Mouse (Mus musculus) heart, adult 18-20 months (tissue): Measurements from ENCODE around the gene Atp5d. TPM values are rescaled to one million over a fixed set of nuclear protein-coding genes. Genes with fewer than 3 reads are reported as not detected.

Experiments used
- DNase-seq, 2 experiments: peaks; one replicate each; pipeline ENCODE4 v3.0.0; 2021 to 2022; ENCODE audit warnings: mixed read lengths in 1 of 2
- total RNA-seq, 2 experiments: library from RNA; stranded (reverse); gene quantifications; 2 replicates each; pipeline ENCODE4 v1.2.3; 2021

Atp5d gene
- total RNA-seq, 2 experiments from 2014 or later: 1,096 to 1,108 TPM

GRCm38 (mm10) chr10:80139975-80140665, 1.7 kb downstream of the Atp5d start:
- DNase-seq: no peak

DNA sequence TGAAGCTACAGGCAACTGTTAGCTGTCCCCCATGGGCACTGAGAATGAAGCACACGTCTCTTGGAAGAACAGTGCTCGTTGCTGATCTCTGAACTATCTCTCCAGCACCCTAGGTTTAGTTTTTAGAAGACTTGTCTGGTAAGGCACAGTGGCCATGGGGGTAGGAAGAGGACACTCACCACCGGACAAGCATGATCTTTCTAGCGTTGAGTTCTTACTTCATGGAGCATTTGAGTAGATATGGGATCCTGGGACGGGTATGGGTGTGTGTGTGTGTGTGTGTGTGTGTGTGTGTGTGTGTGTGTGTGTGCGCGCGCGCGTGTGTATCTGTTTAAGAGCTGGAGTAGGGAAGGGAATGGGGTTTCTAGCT, 2.2 kb downstream of the Atp5d start, which contains the start of gene Cbarp:
Gene Cbarp, minus strand, starts transcription at position 170 of the 370 bp plus-strand sequence.
- DNase-seq: no peak

DNA sequence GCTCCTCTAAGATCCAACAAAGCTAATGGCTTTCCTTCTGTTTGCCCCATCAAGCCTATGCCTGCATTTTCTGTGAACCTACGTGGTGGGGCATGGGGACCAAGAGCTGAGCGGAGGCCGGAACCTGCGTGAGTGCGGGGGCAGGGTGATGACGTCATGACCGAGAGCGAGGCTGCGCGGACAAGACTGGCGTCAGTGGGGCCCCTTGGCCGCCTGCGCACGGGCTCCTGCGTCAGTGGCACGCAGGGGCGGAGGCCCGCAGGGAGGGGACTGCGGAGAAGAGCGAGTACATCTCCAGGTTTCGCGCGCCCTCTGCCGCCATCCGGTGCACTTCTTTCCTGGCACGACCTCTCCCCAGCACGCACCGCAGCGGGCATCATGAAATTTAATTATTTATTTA, 2.8 kb downstream of the Atp5d start:
- DNase-seq: peak; percentile 95 to 98

DNA sequence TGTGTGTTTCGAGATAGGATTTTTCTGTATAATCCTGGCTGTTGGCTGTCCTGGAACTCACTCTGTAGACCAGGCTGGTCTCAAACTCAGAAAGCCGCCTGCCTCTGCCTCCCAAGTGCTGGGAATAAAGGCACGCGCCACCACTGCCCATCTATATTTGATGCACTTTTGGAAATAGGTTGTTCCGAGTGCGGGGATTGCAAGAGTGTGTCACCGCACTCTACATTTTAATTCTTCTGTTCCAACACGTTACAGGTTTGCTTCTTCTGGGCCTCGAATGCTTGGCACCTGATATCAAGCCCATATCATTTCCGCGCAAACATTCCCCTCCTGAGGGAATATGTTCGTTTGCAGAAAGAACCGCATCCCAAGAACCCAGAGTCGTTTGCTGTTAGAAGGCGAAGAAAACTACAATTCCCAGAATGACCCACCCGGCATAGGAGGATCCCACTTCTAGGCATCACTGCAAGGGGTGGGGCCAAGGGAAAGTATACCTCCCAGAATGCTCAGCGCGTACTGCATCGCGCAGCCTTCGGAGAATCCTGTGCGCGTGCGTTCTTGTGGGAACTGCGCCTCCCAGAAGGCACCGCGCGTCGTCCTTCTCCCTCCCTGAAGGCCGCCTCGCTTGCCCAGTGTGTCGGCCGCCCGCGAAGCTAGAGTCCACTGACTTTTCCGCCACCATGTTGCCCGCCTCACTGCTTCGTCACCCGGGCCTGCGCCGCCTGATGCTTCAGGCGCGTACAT, 3.5 kb downstream of the Atp5d start:
- DNase-seq: peak; percentile 97 to 98

DNA sequence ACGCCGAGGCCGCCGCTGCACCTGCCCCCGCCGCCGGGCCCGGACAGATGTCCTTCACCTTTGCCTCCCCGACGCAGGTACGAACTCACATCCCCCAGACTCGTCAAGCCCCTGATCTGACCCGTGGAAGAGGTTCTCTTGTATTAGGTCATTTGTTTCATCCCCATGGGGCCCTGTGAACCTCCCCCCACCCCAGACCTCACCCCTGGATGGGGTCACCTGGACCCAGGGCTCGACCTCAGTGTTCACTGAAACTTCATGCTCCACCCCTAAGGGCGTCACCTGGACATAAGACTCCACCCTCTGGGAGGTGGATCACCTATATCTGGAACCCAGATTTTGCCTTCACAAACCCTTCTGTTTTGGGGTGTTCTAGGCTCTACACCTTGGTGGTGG, 4.1 kb downstream of the Atp5d start:
- DNase-seq: no peak

DNA sequence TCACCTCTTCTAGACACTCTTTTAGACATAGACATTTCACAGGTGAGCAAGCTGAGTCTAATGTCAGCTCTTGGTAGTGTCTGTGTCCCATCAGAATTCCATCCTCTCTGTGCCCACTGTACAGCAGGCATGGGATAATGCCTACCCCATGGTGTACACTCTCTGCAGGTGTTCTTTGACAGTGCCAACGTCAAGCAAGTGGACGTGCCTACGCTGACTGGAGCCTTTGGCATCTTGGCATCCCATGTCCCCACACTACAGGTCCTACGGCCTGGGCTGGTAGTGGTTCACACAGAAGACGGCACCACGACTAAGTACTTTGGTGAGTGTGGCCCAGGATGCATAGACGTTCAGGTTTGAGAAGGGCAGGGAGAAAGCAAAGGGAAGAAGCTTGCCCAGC, 5.2 kb downstream of the Atp5d start:
- no peak for DNase-seq

GRCm38 (mm10) chr10:80144159-80144558, 5.7 kb downstream of the Atp5d start:
- no peak for DNase-seq

GRCm38 (mm10) chr10:80144864-80145838, 6.7 kb downstream of the Atp5d start:
- DNase-seq: peak; percentile 83 to 89

- peak; percentile 75 to 80 for DNase-seq
Measured at GRCm38 (mm10) chr10:80145896-80146295, 7.5 kb downstream of the Atp5d start.

DNA sequence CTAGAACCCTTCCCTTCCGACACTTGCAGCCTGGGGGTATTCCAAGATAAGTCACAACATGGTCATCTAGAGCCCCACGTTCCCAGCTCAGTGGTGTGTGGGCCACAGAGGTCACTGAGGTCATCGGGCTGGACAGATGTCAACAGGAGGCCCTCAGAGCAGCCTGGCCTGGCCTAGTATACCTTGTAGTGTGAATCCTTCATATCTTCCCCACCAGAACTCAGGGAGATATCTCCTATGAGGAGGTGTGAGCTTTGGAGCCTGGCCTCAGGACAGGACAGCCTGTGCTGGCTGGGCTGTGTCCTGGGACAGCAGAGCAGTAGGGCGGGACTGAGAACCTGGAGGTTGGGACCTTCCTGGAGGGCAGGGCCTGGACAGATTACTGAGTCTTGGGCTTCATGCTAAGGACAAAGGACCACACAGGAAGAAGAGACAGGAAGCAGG, 8.2 kb downstream of the Atp5d start:
- peak; percentile 76 to 89 for DNase-seq

DNA sequence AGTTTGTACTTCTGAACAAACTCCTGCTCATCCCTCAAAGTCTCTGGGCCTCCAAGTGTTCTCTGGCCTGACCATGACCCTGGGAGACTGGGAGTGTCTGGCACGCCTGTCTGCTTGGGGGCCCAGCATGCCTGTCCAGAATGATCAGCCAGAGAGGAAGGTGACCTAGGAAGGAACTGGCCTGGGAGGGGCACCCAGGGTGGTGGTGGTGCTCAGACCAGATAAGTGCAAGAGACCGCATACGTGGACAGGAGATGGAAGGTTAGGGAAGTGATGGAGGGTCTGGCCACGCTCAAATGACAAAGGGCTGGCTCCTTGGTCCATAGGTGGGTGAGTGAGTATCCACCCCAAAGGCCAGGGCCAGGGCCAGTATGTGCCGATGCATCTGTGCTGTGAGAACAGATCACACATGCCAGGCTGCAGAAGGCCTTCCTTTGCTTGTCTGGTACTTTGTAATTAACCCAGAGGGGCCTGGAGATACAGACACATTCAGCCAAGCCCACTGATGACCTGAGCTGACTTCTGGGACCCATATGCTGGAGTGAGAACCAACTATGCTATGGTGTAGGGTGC, 8.8 kb downstream of the Atp5d start:
- DNase-seq: peak in 1 of 2 experiments; percentile 65

DNA sequence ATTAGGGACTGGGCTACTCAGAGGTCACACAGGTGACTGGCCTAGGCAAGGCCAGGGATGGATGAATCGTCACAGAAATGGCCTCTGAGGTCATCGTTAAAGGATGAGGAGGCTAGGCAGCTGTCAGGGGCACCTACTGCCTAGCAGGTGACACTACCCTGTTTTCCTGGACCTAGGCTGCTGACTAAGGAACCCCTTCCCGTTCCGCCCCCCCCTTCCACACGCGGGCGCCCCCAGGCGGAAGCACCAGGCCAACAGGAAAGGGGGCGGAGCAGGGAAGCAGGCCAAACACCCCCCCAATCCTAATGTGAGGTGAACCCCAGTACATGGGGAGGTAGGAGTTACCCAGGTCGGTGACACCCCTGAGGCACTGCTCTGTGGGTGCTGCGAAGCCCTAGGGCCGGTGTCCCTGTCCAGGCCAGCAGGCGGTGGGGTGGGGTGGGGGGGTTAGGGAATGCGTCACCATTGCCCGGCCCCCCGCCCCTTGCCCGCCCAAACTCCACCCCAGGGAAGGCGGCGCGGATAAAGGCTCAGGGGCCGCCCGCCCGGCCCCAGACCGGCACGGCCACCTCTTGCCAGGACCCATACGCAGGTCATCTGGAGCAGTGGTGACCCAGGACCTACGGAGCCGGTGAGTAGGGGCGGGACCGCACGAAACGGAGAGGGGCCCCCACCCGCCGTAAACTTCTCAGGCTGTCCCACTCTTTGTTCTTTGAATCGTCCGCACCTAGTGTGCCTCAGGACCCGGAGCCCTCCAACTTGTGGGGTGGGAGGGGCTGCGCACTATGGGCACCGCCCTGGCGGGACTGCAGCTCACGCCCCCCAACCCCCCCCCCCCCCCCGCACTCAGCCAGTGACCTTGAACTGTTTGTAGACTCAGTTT, 9.5 kb downstream of the Atp5d start, which contains the start of gene Midn:
Gene Midn, plus strand, starts transcription at position 554 of the 883 bp plus-strand sequence.
- peak; percentile 93 for DNase-seq

DNA sequence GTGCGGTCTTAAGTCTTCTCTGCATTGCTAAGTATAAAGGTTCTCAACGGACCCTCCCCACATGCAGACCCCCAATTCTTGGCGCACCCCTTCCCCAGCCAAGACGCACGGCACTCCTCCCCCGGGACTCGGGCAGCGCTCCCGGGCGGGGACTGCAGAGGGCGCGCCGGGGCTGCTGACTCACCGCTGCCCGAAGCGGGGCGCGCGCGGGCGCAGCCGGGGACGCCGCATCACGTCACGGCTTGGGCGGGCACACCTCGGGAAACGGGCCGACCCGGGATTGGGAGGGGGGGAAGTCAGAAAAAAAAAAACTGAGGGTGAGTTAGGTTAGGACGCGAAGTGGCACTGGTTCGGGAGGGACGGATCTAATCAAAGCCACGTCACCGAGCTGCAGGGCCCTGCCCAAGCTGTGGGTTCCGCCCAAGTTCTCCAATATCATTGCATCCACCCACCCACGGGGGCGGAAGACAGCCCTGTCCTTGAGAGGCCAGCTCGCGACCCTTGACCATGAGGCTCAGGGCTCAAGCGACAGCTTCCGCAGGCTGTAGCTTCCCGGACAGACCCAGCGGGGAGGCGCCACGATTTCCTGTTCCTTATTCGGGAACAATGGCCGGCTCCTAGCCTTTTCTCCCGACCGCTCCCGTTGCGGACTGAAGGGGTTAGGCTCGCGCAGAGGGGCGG, 10.3 kb downstream of the Atp5d start:
- DNase-seq: peak; percentile 95

DNA sequence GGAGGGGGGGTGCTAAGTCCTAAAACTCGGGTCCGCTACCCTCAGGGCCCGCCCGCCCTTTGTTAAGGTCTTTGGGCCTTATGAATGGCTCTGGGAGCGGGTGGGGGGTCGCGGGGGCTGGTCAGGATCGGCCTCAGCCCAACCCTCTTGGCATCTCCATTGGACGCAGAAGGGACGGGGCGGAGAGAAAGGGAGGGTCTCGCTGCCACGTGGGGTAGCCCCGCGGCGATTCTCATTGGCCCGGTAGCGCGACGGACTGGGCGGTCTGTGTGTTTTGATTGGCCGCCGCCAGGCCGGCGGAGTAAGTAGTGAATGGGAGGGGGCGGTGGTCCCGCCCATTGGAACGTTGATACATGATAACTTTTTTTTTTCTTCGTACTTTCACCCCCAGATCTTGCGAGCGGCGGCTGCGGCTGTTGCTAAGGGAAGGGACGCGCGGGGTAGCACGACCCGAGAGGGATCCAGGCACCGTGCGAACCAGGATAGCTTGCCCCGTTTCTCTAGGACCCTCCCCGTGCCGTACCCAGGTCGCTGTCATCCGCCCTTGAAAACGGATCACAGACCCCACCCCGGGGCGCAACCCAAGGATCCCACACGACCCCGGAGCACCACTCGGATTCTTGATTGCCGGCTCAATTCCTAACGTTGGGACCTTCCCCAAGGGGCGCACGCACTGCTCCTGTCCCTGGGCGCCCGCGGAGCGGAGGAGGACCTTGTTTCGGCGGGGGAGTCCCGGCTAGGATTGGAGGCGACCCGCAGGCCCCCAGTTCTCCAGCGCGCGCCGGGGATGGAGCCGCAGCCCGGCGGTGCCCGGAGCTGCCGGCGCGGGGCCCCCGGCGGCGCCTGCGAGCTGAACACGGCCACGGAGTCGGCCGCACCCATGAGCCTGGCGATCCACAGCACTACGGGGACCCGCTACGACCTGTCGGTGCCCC, 11.1 kb downstream of the Atp5d start:
- peak; percentile 95 to 99 for DNase-seq

DNA sequence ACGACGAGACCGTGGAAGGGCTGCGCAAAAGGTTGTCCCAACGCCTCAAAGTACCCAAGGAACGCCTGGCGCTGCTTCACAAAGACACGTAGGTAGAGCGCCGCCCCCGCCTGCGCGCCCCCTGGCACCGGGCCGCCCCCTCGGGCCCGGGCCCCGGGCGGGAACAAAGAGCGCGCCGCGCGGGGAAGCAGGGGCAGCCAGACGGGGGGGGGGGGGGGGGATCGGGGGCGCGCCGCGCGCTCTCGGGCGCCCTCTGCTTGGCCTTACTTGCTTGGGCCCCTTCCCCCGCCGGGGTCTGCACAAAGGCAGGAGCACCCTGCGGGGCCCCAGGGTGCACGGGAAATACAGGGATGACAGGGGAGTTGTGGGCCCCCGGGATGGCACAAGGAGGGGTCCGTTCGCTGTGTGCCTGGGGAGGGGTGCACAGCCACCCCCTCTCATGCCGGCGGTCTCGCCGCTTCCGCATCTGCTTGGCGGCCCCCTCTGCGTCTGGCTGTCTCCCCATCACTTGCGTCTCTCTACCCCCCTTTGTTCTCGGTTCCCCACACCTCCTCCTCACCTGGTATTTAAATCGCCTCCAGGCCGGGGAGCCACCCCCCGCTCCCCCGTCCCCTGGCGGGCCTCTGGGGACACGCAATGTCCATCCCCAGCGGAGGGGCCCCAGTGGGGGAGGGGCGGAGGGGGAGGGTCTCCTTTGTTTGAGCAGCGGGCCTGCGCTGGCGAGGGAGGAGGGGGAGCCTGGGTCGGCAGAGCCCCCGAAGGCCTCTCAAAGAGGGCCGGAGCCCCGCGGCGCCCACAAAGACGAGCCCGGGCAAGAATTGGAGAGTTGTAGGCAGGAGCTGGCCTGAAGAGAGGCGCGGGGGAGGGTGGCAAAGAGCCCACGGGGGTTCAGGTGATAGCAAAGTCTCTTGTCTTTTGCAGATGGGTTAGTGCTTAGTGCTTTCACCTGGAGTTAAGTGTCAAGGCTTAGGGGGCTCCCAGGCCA, 12.1 kb downstream of the Atp5d start:
- peak; percentile 55 to 63 for DNase-seq

- peak; percentile 82 to 85 for DNase-seq
Measured at GRCm38 (mm10) chr10:80151211-80152034, 13.0 kb downstream of the Atp5d start.
